Mouse (Mus musculus) myocyte (in vitro differentiated cells): ENCODE measurements around the gene Usp7.

ENCODE experiments used
- CEBPB ChIP-seq: IDR thresholded peaks from 2 replicates; pipeline ENCODE4 v1.6.1; 2011; ENCODE audit warnings: mild to moderate bottlenecking, moderate library complexity; ENCODE audit not compliant: poor library complexity, insufficient read depth, severe bottlenecking
- MAX ChIP-seq: IDR thresholded peaks from one replicate; pipeline ENCODE4 v1.6.1; 2011; ENCODE audit warnings: low read depth, mild to moderate bottlenecking, control low read depth
- MYOD1 ChIP-seq, 3 experiments: IDR thresholded peaks; one replicate each; pipeline ENCODE4 v1.6.1; 2011; ENCODE audit warnings: control low read depth in 2 of 3, low read depth in 2 of 3, mild to moderate bottlenecking in 2 of 3, moderate library complexity in 1 of 3; ENCODE audit not compliant: insufficient read length in 2 of 3, control insufficient read depth in 1 of 3
- POLR2A ChIP-seq: IDR thresholded peaks from one replicate; pipeline ENCODE4 v1.6.1; 2011; ENCODE audit warnings: low read depth, mild to moderate bottlenecking, control low read depth, moderate library complexity; ENCODE audit not compliant: insufficient read length
- USF1 ChIP-seq: IDR thresholded peaks from one replicate; pipeline ENCODE4 v1.6.1; 2011; ENCODE audit warnings: low read depth, mild to moderate bottlenecking, control low read depth, moderate library complexity

DNA sequence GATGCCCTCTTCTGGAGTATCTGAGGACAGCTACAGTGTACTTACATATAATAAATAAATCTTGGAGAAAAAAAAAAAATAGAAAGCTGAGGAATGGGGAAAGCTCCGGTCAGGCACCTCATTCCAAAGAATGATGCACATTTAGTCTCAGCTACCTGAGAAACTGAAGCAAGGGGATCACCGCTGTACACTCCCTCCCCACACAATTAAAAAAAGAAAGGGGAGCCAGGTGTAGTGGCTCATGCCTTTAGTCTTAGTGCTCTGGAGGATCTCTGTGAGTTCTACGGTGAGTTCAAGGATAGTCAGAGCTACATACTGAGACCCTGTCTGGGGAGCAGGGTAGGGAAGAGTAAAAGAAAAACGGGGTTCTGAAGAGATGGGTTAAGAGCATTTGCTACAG is 22.6 kb downstream of the Usp7 start:
- TF ChIP-seq POLR2A (no peak), MAX (no peak), USF1 (no peak), MYOD1 (IDR thresholded peaks at IDR 0.05; ENCODE audit: control insufficient read depth in 1 of 3, insufficient read length in 2 of 3, low read depth in 2 of 3) (no peak), CEBPB (no peak)
